Mouse (Mus musculus) heart, postnatal 0 days (tissue): ENCODE data around the gene Olfr1156.

Experiments used
- CTCF ChIP-seq: IDR thresholded peaks from 2 replicates; pipeline ENCODE4 v1.5.1; 2016; ENCODE audit warnings: antibody characterized with exemption, control low read depth, low read depth
- EP300 ChIP-seq: IDR thresholded peaks from 2 replicates; pipeline ENCODE4 v1.6.1; 2016; ENCODE audit warnings: antibody characterized with exemption, low read depth

GRCm38 (mm10) chr2:87989813-87990212 is 36.9 kb upstream of the Olfr1156 start, which contains the start of gene Olfr1158:
- TF ChIP-seq CTCF, result no peak
- no peak for TF ChIP-seq EP300
